Mouse (Mus musculus) liver, postnatal 0 days (tissue): ENCODE results near the gene Dcun1d2.

Experiments used
- CTCF ChIP-seq: sonication (generic); IDR thresholded peaks from 2 replicates; pipeline ENCODE4 v1.5.1; 2016; ENCODE audit warnings: antibody characterized with exemption, low read depth
- EP300 ChIP-seq: IDR thresholded peaks from 2 replicates; pipeline ENCODE4 v1.6.1; 2016; ENCODE audit warnings: antibody characterized with exemption, low read depth, mild to moderate bottlenecking

DNA sequence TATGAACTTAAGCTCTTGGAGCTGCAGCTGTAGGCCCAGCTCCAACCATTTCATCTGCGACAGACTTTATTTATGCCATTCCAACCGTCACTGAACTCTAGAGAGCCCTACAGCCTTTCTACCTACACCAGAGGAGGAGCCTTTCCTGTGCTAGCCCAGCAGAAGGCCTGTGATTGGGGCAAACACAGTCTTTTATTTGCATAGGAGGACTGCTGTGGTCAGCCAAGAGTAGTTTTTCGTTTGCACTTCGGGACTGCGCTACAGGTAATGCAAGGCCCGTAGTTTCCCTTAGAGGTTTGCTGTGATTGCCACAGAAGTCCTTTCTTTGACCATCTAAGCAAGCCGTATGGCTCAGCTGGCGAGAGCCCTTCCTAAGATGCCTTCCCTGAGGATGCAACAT, 71.5 kb downstream of the Dcun1d2 start:
- TF ChIP-seq CTCF, result no peak
- no peak for TF ChIP-seq EP300
